25 mouse cellular contexts compared by ENCODE assay signal in genomic region chr7:56500438-56500837, GRCm38 (mm10).
DNase-seq lines count a peak whose midpoint lies in the region; ATAC-seq lines count a peak whose summit lies in the region.
"Had no signal": no experiment of that assay in that cellular context is flagged by ENCODE, and none has a peak within 500 bp of the region (broad histone marks: within the 10 kb centered on the region; RNA-seq: fewer than 3 reads in every experiment).

No protein-coding gene starts in this region.

- DNase-seq in forebrain, embryonic 10.5 days (ENCODE audit: extremely low spot score, low spot score), result no peak
- DNase-seq in midbrain, embryonic 14.5 days, result peak; percentile 4
- DNase-seq in midbrain, embryonic 10.5 days (ENCODE audit: low spot score), result no peak
- DNase-seq in embryonic facial prominence, embryonic 14.5 days (ENCODE audit: low spot score), result peak; percentile 76
- DNase-seq in telencephalon, adult 2 months (ENCODE audit: low read depth, low spot score), result peak; percentile 26
- DNase-seq in gastrocnemius, adult 18-20 months (ENCODE audit: low spot score), result no peak
- DNase-seq: adrenal gland, postnatal 25 days; cerebellum, adult 18-20 months; cerebellum, postnatal 14 days; gastrocnemius, postnatal 36 days; heart, adult 2 months; kidney, adult 9 months; kidney, postnatal 14 days; left cerebral cortex, postnatal 4 days; liver, postnatal 0 days; right cerebral cortex, adult 18-20 months; right cerebral cortex, postnatal 4 days; thymus, postnatal 4 days had no signal

- no peaks in the 10 kb centered on the region for H3K27me3 ChIP-seq in forebrain, embryonic 13.5 days
- H3K27me3 ChIP-seq in forebrain, embryonic 10.5 days (ENCODE audit: poor library complexity, severe bottlenecking), result no peaks in the 10 kb centered on the region
- no peaks in the 10 kb centered on the region for H3K27me3 ChIP-seq in midbrain, embryonic 14.5 days (ENCODE audit: control insufficient read depth, insufficient read depth, low read length)
- H3K27me3 ChIP-seq in midbrain, embryonic 10.5 days (ENCODE audit: low read depth, poor library complexity, severe bottlenecking), result no peaks in the 10 kb centered on the region
- no peaks in the 10 kb centered on the region for H3K27me3 ChIP-seq in embryonic facial prominence, embryonic 14.5 days (replicated peaks; ENCODE audit: control insufficient read depth, insufficient read depth, low read length)
- H3K27me3 ChIP-seq: hindbrain, embryonic 15.5 days; neural tube, embryonic 13.5 days had no signal

- H3K4me3 ChIP-seq in forebrain, embryonic 13.5 days, result no peak overlapping the region
- no peak overlapping the region for H3K4me3 ChIP-seq in forebrain, embryonic 10.5 days
- no peak overlapping the region for H3K4me3 ChIP-seq in midbrain, embryonic 14.5 days (replicated peaks; ENCODE audit: low read depth, low read length)
- H3K4me3 ChIP-seq in midbrain, embryonic 10.5 days, result no peak overlapping the region
- no peak overlapping the region for H3K4me3 ChIP-seq in embryonic facial prominence, embryonic 14.5 days (ENCODE audit: low read depth, low read length)
- H3K4me3 ChIP-seq: heart, adult 2 months; hindbrain, embryonic 15.5 days; neural tube, embryonic 13.5 days had no signal

- ATAC-seq in forebrain, embryonic 13.5 days, result peak; percentile 70; the same call in 1 of the 2 replicates
- no peak for ATAC-seq in midbrain, embryonic 14.5 days (ENCODE audit: low FRiP score, low TSS enrichment)
- ATAC-seq in embryonic facial prominence, embryonic 14.5 days (ENCODE audit: low read depth), result peak; percentile 51; the same call in 1 of the 2 replicates
- ATAC-seq: intestine, embryonic 16.5 days; liver, postnatal 0 days; lung, postnatal 0 days had no signal

- H3K4me1 ChIP-seq in forebrain, embryonic 13.5 days, result no peaks in the 10 kb centered on the region
- no peaks in the 10 kb centered on the region for H3K4me1 ChIP-seq in forebrain, embryonic 10.5 days
- no peaks in the 10 kb centered on the region for H3K4me1 ChIP-seq in midbrain, embryonic 14.5 days (ENCODE audit: control insufficient read depth, insufficient read depth, low read length)
- H3K4me1 ChIP-seq in midbrain, embryonic 10.5 days, result no peaks in the 10 kb centered on the region
- no peaks in the 10 kb centered on the region for H3K4me1 ChIP-seq in embryonic facial prominence, embryonic 14.5 days (ENCODE audit: control insufficient read depth, insufficient read depth, low read length)
- H3K4me1 ChIP-seq: hindbrain, embryonic 15.5 days; neural tube, embryonic 13.5 days had no signal

- no peak overlapping the region for H3K4me2 ChIP-seq in forebrain, embryonic 13.5 days
- H3K4me2 ChIP-seq in midbrain, embryonic 14.5 days (ENCODE audit: low read length), result no peak overlapping the region
- no peak overlapping the region for H3K4me2 ChIP-seq in embryonic facial prominence, embryonic 14.5 days (ENCODE audit: low read depth, low read length)
- H3K4me2 ChIP-seq: hindbrain, embryonic 15.5 days; liver, embryonic 11.5 days; neural tube, embryonic 13.5 days had no signal

- H3K27ac ChIP-seq in forebrain, embryonic 13.5 days, result no peak overlapping the region; the same call in 1 of the 2 replicates
- H3K27ac ChIP-seq in forebrain, embryonic 10.5 days, result no peak overlapping the region
- no peak overlapping the region for H3K27ac ChIP-seq in midbrain, embryonic 14.5 days (replicated peaks; ENCODE audit: low read depth, low read length)
- no peak overlapping the region for H3K27ac ChIP-seq in midbrain, embryonic 10.5 days (replicated peaks)
- peak overlapping the region; percentile 61 for H3K27ac ChIP-seq in embryonic facial prominence, embryonic 14.5 days (replicated peaks; ENCODE audit: low read depth, low read length)
- H3K27ac ChIP-seq: heart, adult 2 months; hindbrain, embryonic 15.5 days; macrophage; neural tube, embryonic 13.5 days had no signal

- H3K36me3 ChIP-seq in forebrain, embryonic 13.5 days (ENCODE audit: poor library complexity, severe bottlenecking), result no peaks in the 10 kb centered on the region
- no peaks in the 10 kb centered on the region for H3K36me3 ChIP-seq in forebrain, embryonic 10.5 days (replicated peaks)
- no peaks in the 10 kb centered on the region for H3K36me3 ChIP-seq in midbrain, embryonic 14.5 days (ENCODE audit: control insufficient read depth, insufficient read depth, low read length)
- H3K36me3 ChIP-seq in midbrain, embryonic 10.5 days, result no peaks in the 10 kb centered on the region
- H3K36me3 ChIP-seq in embryonic facial prominence, embryonic 14.5 days (ENCODE audit: control insufficient read depth, insufficient read depth, low read length), result no peaks in the 10 kb centered on the region
- H3K36me3 ChIP-seq: hindbrain, embryonic 15.5 days; neural tube, embryonic 13.5 days had no signal

- H3K9me3 ChIP-seq in forebrain, embryonic 13.5 days (replicated peaks), result no peaks in the 10 kb centered on the region
- H3K9me3 ChIP-seq in forebrain, embryonic 10.5 days, result no peaks in the 10 kb centered on the region
- no peaks in the 10 kb centered on the region for H3K9me3 ChIP-seq in midbrain, embryonic 14.5 days (ENCODE audit: control insufficient read depth, low read length)
- no peaks in the 10 kb centered on the region for H3K9me3 ChIP-seq in midbrain, embryonic 10.5 days (replicated peaks)
- no peaks in the 10 kb centered on the region for H3K9me3 ChIP-seq in embryonic facial prominence, embryonic 14.5 days (ENCODE audit: control insufficient read depth, low read length)
- H3K9me3 ChIP-seq: hindbrain, embryonic 15.5 days; neural tube, embryonic 13.5 days had no signal

- H3K9ac ChIP-seq in forebrain, embryonic 13.5 days, result no peak overlapping the region
- no peak overlapping the region for H3K9ac ChIP-seq in midbrain, embryonic 14.5 days (replicated peaks; ENCODE audit: low read length)
- no peak overlapping the region for H3K9ac ChIP-seq in embryonic facial prominence, embryonic 14.5 days (ENCODE audit: low read depth, low read length)
- H3K9ac ChIP-seq: hindbrain, embryonic 15.5 days; liver, postnatal 0 days; neural tube, embryonic 13.5 days had no signal

- 85% methylated on average over 1 of the region's 1 CpGs for WGBS in forebrain, embryonic 13.5 days
- 95% methylated on average over 1 of the region's 1 CpGs for WGBS in forebrain, embryonic 10.5 days
- WGBS in midbrain, embryonic 14.5 days, result 92% methylated on average over 1 of the region's 1 CpGs
- 95% methylated on average over 1 of the region's 1 CpGs for WGBS in midbrain, embryonic 10.5 days
- 63% methylated on average over 1 of the region's 1 CpGs for WGBS in embryonic facial prominence, embryonic 14.5 days

Comparison
In these comparisons a context has a peak if more than half of its experiments do, and no peak if none do; other contexts are left out.
1. DNase-seq: peak in midbrain, embryonic 14.5 days (single experiment), embryonic facial prominence, embryonic 14.5 days (single experiment) and telencephalon, adult 2 months (single experiment); none in forebrain, embryonic 10.5 days (single experiment), midbrain, embryonic 10.5 days (single experiment) and gastrocnemius, adult 18-20 months (single experiment).